Mouse (Mus musculus): ENCODE results near the gene Zfp207.
"Not testable (repeated sequence)": the region's sequence is repeated elsewhere in the genome, so short reads cannot be mapped to it uniquely, and the experiment has no call there.

Zfp207 gene

GRCm38 (mm10) chr11:80383019-80383625, at the start of gene Zfp207:
Gene Zfp207 (plus strand): TSS chr11:80383279.
- peak; percentile 96 for DNase-seq

- DNase-seq = no peak
Observed at GRCm38 (mm10) chr11:80335609-80336350, 47.3 kb upstream of the Zfp207 start.

DNA sequence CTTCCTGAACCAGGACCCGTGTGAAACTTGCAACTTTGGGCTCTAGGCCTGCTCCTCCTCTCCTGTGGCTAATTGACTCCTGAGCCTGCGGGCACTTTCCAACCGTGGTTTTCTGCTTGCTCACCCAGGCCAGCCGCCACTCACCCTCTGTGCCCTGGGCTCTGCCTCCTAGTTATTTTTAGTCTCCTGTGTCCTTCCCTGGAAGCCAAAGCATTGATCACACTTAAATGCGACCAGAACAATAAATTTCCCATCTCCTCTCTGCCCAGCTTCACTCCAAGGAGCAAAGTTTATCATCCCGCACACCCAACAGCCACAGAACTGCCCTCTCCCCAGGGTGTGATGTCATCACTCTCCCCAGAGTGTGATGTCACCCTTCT, 46.7 kb upstream of the Zfp207 start:
- DNase-seq = no peak

DNA sequence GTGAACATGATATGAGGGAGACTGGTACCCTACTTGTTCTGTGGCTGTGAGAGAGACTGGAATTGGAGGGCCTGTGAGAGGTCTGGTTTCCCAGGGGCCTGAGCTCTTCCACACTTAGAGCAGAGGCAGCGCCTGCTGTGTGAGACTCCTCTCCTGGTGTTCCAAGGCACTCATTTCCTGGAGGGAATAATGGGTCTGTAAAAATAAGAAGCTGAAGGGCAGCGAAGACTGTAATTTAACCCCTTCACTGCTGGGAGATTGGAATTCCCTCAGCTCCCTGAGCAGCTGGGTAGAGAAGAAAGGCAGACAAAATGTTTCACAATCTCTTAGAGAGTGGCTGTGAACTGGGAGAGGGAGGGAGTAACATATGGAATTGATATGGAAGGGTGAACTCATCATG, 40.6 kb upstream of the Zfp207 start:
- DNase-seq = no peak

GRCm38 (mm10) chr11:80351832-80352430, 31.1 kb upstream of the Zfp207 start:
- peak; percentile 53 for DNase-seq

DNA sequence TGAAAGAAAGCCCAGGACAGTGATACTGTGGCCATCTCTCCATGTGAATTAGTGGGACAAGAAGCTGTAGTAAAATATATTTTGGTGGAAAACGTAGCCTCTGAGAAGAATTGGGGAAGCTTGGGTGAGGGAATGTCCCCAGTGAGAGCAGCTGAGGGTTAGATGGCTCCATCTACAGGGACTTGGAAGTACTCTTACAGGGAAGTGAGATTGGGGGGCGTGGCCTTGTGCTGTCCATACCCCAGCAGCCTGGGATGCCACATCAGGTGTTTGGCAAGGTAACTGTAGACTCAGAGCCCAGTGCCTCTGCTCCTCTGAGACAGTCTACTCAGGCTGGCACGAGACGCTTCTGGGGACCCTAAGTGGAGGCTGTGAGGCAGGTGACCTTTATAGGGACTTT, 28.2 kb upstream of the Zfp207 start:
- no peak for DNase-seq

GRCm38 (mm10) chr11:80368949-80369348, 14.1 kb upstream of the Zfp207 start:
- no peak for DNase-seq

- no peak for DNase-seq
Observed at GRCm38 (mm10) chr11:80376651-80377050, 6.4 kb upstream of the Zfp207 start.

DNA sequence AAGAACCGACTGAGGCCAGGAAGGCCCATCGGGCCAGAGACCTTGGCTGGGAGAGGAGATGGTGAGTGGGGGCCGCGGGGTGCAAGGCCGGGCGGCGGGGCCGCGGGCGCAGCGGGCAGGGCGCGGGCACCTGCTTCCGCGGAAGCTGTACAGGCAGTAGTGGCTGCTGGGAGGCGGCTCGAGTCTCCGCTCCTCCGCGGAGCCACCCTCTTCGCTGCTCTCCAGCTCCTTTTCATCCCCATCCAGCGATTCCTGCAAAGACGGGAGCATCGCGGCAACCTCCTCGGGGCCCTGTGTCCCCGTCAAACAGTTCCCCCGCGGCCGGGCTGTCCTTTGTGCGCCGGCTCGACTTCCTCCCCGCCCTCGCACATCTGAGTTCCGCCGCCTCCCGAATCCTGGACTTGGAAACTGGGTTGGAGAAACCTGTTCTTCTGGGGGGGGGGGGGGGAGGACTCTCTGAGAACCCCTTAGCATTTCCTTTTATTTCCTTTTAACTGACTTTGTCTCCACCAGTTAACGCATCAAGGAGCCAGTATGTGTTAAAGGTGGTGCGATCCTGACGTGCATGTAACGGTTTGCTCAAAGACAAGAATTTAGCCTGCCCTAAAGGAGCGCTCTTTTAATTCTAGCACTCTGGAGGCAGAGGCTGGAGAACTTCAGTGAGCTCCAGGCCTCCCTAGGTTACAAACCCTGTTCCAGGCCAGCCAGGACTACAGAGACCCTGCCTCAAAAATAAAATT, 5.2 kb upstream of the Zfp207 start, which contains the start of gene 5730455P16Rik:
TSS of gene 5730455P16Rik (minus strand) at position 323 of the 740 bp plus-strand sequence.
- peak; percentile 76 for DNase-seq

- not testable (repeated sequence) for DNase-seq
Observed at GRCm38 (mm10) chr11:80378452-80379068, 4.5 kb upstream of the Zfp207 start.

DNA sequence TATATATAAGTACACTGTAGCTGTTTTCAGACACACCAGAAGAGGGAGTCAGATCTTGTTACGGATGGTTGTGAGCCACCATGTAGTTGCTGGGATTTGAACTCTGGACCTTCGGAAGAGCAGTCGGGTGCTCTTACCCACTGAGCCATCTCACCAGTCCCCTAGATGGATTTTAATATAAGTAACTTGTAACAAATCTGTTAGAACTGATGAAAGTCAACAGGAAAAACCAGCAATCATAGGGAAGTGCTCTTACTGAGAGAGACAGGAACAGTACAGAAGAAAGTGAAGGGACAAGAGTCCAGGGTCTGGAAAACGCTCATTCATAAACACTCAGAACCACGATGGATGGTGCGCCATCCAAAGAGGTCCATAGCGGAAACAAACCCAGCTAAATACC, 3.9 kb upstream of the Zfp207 start:
- DNase-seq = not testable (repeated sequence)

- DNase-seq = peak; percentile 24
Observed at GRCm38 (mm10) chr11:80382626-80383018, 457 bp upstream of the Zfp207 start.

GRCm38 (mm10) chr11:80383626-80384046, 557 bp downstream of the Zfp207 start:
- DNase-seq = no peak

- no peak for DNase-seq
Observed at GRCm38 (mm10) chr11:80384461-80384860, 1.4 kb downstream of the Zfp207 start.

GRCm38 (mm10) chr11:80385055-80385454, 2.0 kb downstream of the Zfp207 start:
- DNase-seq = no peak

DNA sequence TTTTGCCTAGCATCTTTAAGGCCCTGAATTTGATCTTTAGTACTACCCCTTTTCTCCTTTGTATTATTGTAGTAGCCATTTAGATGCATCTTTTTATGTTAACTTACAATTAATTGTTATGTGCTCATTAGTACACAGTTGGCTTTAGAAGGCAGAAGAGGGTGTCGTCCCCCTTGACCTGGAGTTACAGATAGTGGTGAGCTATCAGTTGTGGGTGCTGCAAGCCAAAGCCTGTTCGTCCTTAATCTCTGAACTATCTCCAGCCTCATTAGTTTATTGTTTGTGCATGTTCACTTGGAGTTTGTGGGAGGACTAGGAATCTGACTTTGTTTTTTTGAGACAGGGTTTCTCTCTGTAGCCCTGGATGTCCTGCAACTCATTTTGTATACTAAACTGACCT, 3.7 kb downstream of the Zfp207 start:
- DNase-seq = no peak

- DNase-seq = peak; percentile 29
Observed at GRCm38 (mm10) chr11:80389885-80390284, 6.8 kb downstream of the Zfp207 start.

DNA sequence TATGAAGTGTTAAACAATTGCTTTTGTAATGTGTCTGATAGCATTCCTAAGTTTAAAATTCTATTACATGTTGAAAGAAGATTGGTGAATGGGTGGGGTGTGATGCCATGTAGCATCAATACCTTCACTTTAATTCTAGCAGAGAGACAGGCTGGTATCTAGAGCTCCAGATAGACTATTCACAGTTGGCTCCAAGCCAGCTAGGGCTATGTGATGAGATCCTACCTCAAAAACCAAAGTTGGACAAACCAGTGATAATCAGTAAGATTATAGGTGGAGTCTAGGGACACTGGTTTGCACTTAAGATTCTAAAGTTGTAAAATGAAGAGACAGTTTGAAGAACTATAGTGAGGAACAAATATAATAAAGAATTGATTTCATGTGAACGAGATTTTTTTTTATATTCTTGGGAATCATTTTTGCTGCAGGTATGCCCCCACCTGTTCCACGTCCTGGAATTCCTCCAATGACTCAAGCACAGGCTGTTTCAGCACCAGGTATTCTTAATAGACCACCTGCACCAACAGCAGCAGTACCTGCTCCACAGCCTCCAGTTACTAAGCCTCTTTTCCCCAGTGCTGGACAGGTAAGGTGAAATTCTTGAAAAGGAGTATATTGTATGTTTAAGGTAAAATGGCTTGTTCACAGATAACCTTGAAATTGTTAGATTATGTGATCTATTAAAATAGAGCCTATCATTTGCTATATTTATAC, 8.5 kb downstream of the Zfp207 start:
- no peak for DNase-seq

GRCm38 (mm10) chr11:80395930-80396329, 12.9 kb downstream of the Zfp207 start:
- no peak for DNase-seq

DNA sequence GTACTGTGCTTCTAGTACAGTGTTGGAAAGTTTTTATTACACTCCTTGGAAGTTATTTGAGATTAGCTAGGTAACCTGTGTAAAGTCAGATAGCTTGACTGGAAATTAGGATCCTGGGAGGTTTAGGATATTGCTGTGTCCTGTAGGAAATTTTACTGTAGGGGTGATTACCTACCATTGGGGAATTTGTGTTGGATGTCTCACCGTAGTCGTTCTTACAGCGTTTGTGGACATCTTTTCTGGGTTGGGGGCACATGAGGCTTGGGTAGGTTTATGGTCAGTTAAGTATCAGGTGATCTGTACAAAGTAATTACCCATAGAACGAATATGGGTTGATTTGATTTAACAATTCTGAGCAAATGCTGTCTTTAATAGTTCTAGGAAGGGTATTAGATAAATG, 13.5 kb downstream of the Zfp207 start:
- DNase-seq = no peak

GRCm38 (mm10) chr11:80407878-80408277, 24.8 kb downstream of the Zfp207 start:
- not testable (repeated sequence) for DNase-seq

GRCm38 (mm10) chr11:80410377-80410776, 27.3 kb downstream of the Zfp207 start:
- no peak for DNase-seq
